Mouse (Mus musculus): ENCODE measurements around the gene Cipc. TPM values are rescaled to one million over a fixed set of nuclear protein-coding genes. Genes with fewer than 3 reads are reported as not detected.
A peak's percentile ranks its signal among the peaks of the same experiment; 100 is the strongest.

The Cipc gene
- polyA plus RNA-seq, 1 experiment from 2014 or later: 22.7 TPM

DNA sequence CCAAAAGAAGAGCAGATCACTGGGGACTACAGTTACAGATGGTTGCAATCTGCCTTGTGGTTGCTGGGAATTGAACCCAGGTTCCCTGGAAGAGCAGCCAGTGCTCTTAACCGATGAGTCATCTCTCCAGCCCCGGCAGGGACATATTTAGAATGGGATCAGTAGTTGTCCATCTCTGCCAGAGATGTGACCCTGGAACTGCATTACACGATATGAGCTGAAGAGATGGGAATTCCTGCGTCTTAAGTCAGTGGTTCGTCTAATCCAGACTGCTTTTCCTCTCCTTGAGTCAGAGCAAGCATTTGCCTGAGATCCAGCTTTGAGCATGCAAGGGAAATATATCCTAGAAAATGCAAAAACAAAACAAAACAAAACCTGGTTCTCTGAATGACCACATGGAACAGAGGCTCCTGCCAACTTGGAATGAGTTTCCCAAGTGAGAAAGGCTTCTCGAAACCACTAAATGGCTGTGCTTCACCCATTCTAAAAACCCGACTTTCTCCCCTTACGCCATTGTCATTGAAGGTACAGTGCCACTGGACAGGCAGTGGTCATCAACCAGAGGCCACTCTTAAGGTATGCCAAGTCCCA, 11.1 kb upstream of the Cipc start:
- 79% methylated on average over 8 of the region's 8 CpGs for WGBS
- ATAC-seq (replicated peaks; ENCODE audit: low FRiP score): no peak
- H3K4me2 ChIP-seq: no peak overlapping the region
- H3K9me3 ChIP-seq (replicated peaks): no peaks in the 10 kb centered on the region
- peaks cover 8% of the 10 kb centered on the region; the same call in 1 of the 2 replicates for H3K4me1 ChIP-seq
- no peaks in the 10 kb centered on the region for H3K36me3 ChIP-seq
- H3K27me3 ChIP-seq: no peaks in the 10 kb centered on the region
- H3K4me3 ChIP-seq (replicated peaks): no peak overlapping the region
- no peak overlapping the region for H3K9ac ChIP-seq
- no peak overlapping the region for H3K27ac ChIP-seq

GRCm38 (mm10) chr12:86936587-86937343, 10.1 kb upstream of the Cipc start:
- Histone ChIP-seq H3K4me2 (no peak overlapping the region), H3K27me3 (0 out of 2 replicates have a peak, but pooled peaks cover 1% of the 10 kb centered on the region), H3K9ac (no peak overlapping the region), H3K36me3 (no peaks in the 10 kb centered on the region), H3K4me3 (replicated peaks) (no peak overlapping the region), H3K9me3 (replicated peaks) (no peaks in the 10 kb centered on the region), H3K4me1 (peaks cover 8% of the 10 kb centered on the region; the same call in 1 of the 2 replicates), H3K27ac (no peak overlapping the region)
- 80% methylated on average over 11 of the region's 11 CpGs for WGBS
- no peak for ATAC-seq (replicated peaks; ENCODE audit: low FRiP score)

DNA sequence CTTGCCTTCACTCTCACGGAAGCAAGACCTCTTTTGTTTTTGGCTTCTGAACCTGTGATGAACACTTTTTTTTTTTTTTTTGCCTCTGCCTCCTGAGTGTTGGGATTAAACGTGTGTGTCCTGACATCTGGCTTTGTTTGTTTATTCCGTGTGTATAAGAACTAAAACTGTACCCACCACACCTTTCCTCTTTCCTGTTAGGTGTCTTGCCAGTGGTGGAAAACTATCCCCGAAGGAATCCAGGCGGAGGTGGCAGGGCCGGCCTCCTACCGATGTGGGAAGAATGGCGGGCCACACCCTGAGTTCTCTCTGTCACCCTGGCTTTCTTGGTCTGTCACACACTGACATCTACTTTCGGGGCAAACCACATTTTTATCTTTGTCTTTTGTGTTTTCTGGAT, 8.3 kb upstream of the Cipc start:
- WGBS: 75% methylated on average over 9 of the region's 9 CpGs
- Histone ChIP-seq H3K27ac (no peak overlapping the region), H3K36me3 (no peaks in the 10 kb centered on the region), H3K9me3 (replicated peaks) (no peaks in the 10 kb centered on the region), H3K4me1 (0 out of 2 replicates have a peak, but pooled peaks cover 2% of the 10 kb centered on the region), H3K27me3 (0 out of 2 replicates have a peak, but pooled peaks cover 2% of the 10 kb centered on the region), H3K4me3 (replicated peaks) (no peak overlapping the region), H3K9ac (no peak overlapping the region), H3K4me2 (no peak overlapping the region)
- no peak for ATAC-seq (replicated peaks; ENCODE audit: low FRiP score)

DNA sequence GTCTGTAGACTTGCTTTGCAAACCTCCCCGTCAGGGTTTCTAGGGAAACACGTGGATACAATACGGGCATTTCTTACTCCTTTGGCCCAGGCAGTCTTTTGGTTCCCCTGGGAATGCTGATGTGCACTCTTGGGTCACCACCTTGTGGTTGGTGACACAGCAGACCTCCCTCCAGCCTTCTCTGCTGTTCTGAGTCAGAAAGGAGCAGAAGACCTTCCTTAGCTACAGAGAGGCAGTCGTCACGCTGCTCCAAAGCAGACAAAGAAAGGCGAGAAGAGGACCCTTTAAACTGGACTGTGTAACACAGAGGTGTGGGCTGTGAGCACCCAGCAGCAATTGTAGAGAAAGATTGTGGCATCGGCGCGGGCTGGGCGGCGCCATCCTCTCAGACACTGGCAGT, 5.7 kb upstream of the Cipc start:
- H3K9ac ChIP-seq: no peak overlapping the region
- no peak overlapping the region for H3K27ac ChIP-seq

DNA sequence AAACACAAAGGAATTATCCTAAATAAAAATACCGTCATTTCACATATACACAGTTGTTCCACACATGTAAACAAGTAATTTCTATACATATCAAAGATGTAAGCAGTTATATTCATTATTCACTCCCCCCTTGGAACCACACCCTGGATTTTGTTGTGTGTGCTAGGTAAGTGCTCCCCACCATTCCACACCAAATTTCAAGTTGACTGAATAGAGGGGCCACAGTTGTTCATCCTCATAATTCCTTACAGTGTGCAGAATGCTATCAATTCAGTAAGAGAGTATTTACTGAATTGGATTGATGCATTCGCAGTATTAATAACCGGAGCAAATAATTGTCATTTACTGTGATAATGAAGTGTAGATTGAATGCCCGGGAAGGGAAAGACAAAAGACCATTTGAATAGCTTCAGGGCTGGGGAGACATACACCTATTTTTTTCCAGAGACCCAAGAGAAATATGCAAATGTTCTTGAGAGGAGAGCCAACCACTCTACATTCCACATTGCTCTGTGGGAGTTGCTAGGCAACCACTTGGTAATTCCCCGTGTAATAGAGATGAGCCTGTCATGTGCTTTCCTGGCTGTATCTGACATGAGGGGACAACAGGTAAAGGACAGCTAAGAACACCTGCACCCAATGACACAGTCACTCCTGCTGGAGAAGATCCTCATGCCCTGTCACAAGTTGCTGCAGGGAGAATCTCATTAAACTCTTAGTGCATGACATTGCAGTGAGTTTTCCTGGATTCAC, 4.9 kb upstream of the Cipc start:
- no peak for ATAC-seq (replicated peaks; ENCODE audit: low FRiP score)
- Histone ChIP-seq H3K9ac (no peak overlapping the region), H3K27me3 (0 out of 2 replicates have a peak, but pooled peaks cover 2% of the 10 kb centered on the region), H3K36me3 (no peaks in the 10 kb centered on the region), H3K9me3 (replicated peaks) (no peaks in the 10 kb centered on the region), H3K4me2 (no peak overlapping the region), H3K4me3 (replicated peaks) (no peak overlapping the region), H3K27ac (no peak overlapping the region), H3K4me1 (peaks cover 11% of the 10 kb centered on the region; the same call in 1 of the 2 replicates)
- 60% methylated on average over 5 of the region's 5 CpGs for WGBS

More for the DNA sequence above, 5.7 kb upstream of the Cipc start:
- ATAC-seq (replicated peaks; ENCODE audit: low FRiP score): no peak
- H3K36me3 ChIP-seq: no peaks in the 10 kb centered on the region
- H3K4me1 ChIP-seq: peaks cover 9% of the 10 kb centered on the region; the same call in 1 of the 2 replicates
- H3K9me3 ChIP-seq (replicated peaks): no peaks in the 10 kb centered on the region
- no peak overlapping the region for H3K4me2 ChIP-seq
- WGBS: 48% methylated on average over 11 of the region's 11 CpGs
- 0 out of 2 replicates have a peak, but pooled peaks cover 2% of the 10 kb centered on the region for H3K27me3 ChIP-seq
- no peak overlapping the region for H3K4me3 ChIP-seq (replicated peaks)

- H3K9ac ChIP-seq: no peak overlapping the region
Measured at GRCm38 (mm10) chr12:86943421-86943820, 3.4 kb upstream of the Cipc start.

GRCm38 (mm10) chr12:86945126-86945525, 1.7 kb upstream of the Cipc start:
- Histone ChIP-seq H3K9ac (no peak overlapping the region), H3K4me1 (peaks cover 32% of the 10 kb centered on the region), H3K27me3 (0 out of 2 replicates have a peak, but pooled peaks cover 2% of the 10 kb centered on the region), H3K4me2 (0 out of 2 replicates have a peak overlapping the region, but pooled peaks have one; percentile 26), H3K27ac (no peak overlapping the region), H3K4me3 (replicated peaks) (no peak overlapping the region), H3K36me3 (no peaks in the 10 kb centered on the region), H3K9me3 (replicated peaks) (no peaks in the 10 kb centered on the region)
- WGBS: 2% methylated on average over 4 of the region's 4 CpGs
- ATAC-seq (replicated peaks; ENCODE audit: low FRiP score): no peak

More at GRCm38 (mm10) chr12:86943421-86943820, 3.4 kb upstream of the Cipc start:
- H3K4me2 ChIP-seq: no peak overlapping the region
- no peak for ATAC-seq (replicated peaks; ENCODE audit: low FRiP score)
- H3K4me3 ChIP-seq (replicated peaks): no peak overlapping the region
- WGBS: 91% methylated on average over 8 of the region's 8 CpGs
- H3K4me1 ChIP-seq: peaks cover 20% of the 10 kb centered on the region
- H3K27ac ChIP-seq: no peak overlapping the region
- 0 out of 2 replicates have a peak, but pooled peaks cover 2% of the 10 kb centered on the region for H3K27me3 ChIP-seq
- H3K36me3 ChIP-seq: no peaks in the 10 kb centered on the region
- H3K9me3 ChIP-seq (replicated peaks): no peaks in the 10 kb centered on the region

DNA sequence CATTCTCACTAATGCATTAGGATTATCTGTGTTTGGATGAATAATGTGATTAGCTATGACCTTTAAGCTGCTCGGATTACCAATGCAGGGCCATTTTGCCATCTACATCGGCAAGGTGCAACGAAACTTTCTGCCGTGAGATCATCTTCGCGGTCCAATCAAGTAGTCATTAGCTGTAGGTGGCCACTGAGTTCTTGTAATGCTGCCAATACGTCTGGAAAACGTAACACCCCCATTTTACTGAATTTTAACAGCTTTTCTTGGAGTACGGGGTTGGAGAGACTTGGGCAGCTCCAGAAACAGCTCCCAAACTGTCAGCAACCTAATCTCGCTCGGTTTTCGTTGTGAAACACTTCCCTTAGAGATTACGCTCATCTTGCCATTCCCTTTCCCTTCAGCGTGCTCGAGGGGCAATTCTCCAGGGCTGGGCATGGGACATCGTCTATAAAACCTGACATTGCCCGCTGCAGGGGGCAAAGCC, 502 bp upstream of the Cipc start:
- Histone ChIP-seq H3K4me2 (peak overlapping the region; percentile 83), H3K27ac (peak overlapping the region; percentile 99), H3K9ac (peak overlapping the region; percentile 73), H3K4me3 (replicated peaks) (peak overlapping the region; percentile 59), H3K27me3 (0 out of 2 replicates have a peak, but pooled peaks cover 2% of the 10 kb centered on the region), H3K36me3 (no peaks in the 10 kb centered on the region), H3K4me1 (peaks cover 35% of the 10 kb centered on the region), H3K9me3 (replicated peaks) (no peaks in the 10 kb centered on the region)
- ATAC-seq (replicated peaks; ENCODE audit: low FRiP score): no peak
- WGBS: under 1% methylated on average over 17 of the region's 17 CpGs

DNA sequence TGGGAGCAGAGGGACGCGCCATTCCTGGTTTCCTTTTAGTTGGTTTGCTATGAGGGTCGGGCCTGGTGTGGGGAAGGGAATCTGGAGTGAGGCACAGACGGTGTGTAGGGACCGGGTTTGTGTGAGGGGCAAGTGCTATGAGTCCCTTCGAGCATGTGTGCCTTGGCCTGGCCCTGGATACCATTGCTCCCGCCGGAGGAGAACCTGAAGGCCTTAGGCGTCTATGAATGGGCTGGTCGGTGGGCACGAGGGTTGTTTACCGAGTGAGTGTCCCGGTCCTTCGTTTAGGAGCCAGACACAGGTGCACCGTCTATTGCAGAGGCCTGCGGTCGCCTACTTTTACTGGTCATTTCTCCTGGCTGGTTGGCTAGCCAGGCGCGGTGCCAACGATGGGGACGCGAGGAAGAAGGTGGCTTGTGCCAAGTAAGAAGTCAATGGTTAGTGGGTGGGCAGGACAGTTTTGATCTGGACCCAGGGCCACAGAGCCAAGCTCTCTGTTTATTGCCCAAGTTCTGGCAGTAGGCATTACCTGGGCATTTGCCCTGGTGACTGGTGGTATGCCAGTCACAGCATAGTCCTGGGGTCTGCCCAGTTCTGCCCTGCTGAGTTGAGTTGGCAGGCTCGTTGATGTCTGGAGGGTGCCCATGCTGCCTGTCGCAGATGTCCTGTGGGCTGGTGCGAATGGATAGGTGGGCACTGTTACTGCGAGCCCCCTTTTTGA, 998 bp downstream of the Cipc start:
- WGBS: 13% methylated on average over 26 of the region's 26 CpGs
- H3K27me3 ChIP-seq: no peaks in the 10 kb centered on the region
- peak overlapping the region; percentile 73 for H3K9ac ChIP-seq
- peaks cover 4% of the 10 kb centered on the region for H3K36me3 ChIP-seq
- no peaks in the 10 kb centered on the region for H3K9me3 ChIP-seq (replicated peaks)
- H3K4me3 ChIP-seq (replicated peaks): peak overlapping the region; percentile 59
- peak overlapping the region; percentile 99 for H3K27ac ChIP-seq
- peaks cover 33% of the 10 kb centered on the region for H3K4me1 ChIP-seq
- H3K4me2 ChIP-seq: peak overlapping the region; percentile 83
- ATAC-seq (replicated peaks; ENCODE audit: low FRiP score): peak; percentile 38

DNA sequence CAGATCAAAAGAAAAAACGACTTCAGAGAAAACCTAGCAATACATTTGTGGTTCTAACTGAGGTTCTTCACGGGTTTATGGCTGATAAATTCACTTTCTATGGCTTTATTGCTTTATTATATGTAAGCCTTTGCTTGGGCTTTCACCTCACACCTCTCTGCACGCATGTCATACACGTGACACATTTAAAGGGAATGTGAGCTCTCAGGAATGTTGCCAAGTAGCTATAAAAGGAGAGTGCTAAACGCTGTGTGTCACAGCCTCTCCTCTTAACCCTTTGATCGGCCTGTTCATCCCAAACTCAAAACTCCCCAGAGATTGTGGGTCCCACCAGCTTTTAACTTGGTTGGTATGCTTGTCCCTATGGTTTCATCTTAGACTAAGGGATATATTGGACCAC, 1.8 kb downstream of the Cipc start:
- peak overlapping the region; percentile 59 for H3K4me3 ChIP-seq (replicated peaks)
- H3K9ac ChIP-seq: no peak overlapping the region; the same call in 1 of the 2 replicates
- ATAC-seq (replicated peaks; ENCODE audit: low FRiP score): no peak
- no peak overlapping the region; the same call in 1 of the 2 replicates for H3K27ac ChIP-seq
- H3K9me3 ChIP-seq (replicated peaks): no peaks in the 10 kb centered on the region
- peaks cover 33% of the 10 kb centered on the region for H3K4me1 ChIP-seq
- WGBS: 10% methylated on average over 6 of the region's 6 CpGs
- H3K4me2 ChIP-seq: peak overlapping the region; percentile 83
- H3K36me3 ChIP-seq: peaks cover 12% of the 10 kb centered on the region
- H3K27me3 ChIP-seq: no peaks in the 10 kb centered on the region

DNA sequence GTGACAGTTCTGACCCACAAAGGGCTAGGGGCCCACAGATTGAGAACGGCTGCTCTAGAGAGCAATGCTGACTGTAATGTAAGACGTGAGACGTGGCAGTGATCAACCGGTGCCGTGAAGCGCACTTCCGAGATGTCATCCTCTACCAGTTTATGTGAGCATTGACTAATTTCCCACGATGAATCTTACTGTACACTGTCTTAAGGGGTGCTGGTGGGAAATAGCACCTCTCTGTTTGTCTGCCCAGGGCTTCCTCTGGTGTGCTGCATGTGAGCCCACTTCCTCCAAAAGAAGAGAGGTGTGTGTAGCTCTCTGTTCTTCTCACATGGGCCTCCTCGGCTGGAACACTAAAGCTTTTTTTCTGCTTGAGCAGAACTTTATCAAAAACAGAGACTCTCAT, 2.7 kb downstream of the Cipc start:
- no peaks in the 10 kb centered on the region for H3K27me3 ChIP-seq
- peaks cover 33% of the 10 kb centered on the region for H3K4me1 ChIP-seq
- H3K36me3 ChIP-seq: peaks cover 18% of the 10 kb centered on the region
- H3K27ac ChIP-seq: no peak overlapping the region
- H3K4me2 ChIP-seq: no peak overlapping the region
- no peaks in the 10 kb centered on the region for H3K9me3 ChIP-seq (replicated peaks)
- 72% methylated on average over 9 of the region's 9 CpGs for WGBS
- no peak for ATAC-seq (replicated peaks; ENCODE audit: low FRiP score)
- no peak overlapping the region for H3K9ac ChIP-seq
- H3K4me3 ChIP-seq (replicated peaks): no peak overlapping the region
